Mouse (Mus musculus): Measurements from ENCODE around the gene Tnfaip8l1.
A peak's percentile ranks its signal among the peaks of the same experiment; 100 is the strongest.

The Tnfaip8l1 gene

GRCm38 (mm10) chr17:56137839-56138613, 24.3 kb upstream of the Tnfaip8l1 start:
- no peak for DNase-seq (ENCODE audit: low read depth, low spot score)

GRCm38 (mm10) chr17:56139355-56139754, 22.9 kb upstream of the Tnfaip8l1 start:
- no peak for DNase-seq (ENCODE audit: low read depth, low spot score)

- peak; percentile 73 for DNase-seq (ENCODE audit: low read depth, low spot score)
Measured at GRCm38 (mm10) chr17:56139858-56140595, 22.2 kb upstream of the Tnfaip8l1 start, which contains the start of gene Sema6b. Gene Sema6b (minus strand): TSS chr17:56140343.

GRCm38 (mm10) chr17:56141702-56142605, 20.3 kb upstream of the Tnfaip8l1 start:
- DNase-seq (ENCODE audit: low read depth, low spot score), result peak; percentile 48

GRCm38 (mm10) chr17:56144546-56144945, 17.7 kb upstream of the Tnfaip8l1 start:
- no peak for DNase-seq (ENCODE audit: low read depth, low spot score)

- DNase-seq (ENCODE audit: low read depth, low spot score), result no peak
Measured at GRCm38 (mm10) chr17:56146131-56146530, 16.1 kb upstream of the Tnfaip8l1 start.

GRCm38 (mm10) chr17:56147420-56147819, 14.9 kb upstream of the Tnfaip8l1 start:
- DNase-seq (ENCODE audit: low read depth, low spot score), result peak; percentile 71

GRCm38 (mm10) chr17:56148280-56148679, 14.0 kb upstream of the Tnfaip8l1 start:
- DNase-seq (ENCODE audit: low read depth, low spot score), result peak; percentile 81

- no peak for DNase-seq (ENCODE audit: low read depth, low spot score)
Measured at GRCm38 (mm10) chr17:56148790-56149618, 13.3 kb upstream of the Tnfaip8l1 start.

GRCm38 (mm10) chr17:56149897-56150296, 12.4 kb upstream of the Tnfaip8l1 start:
- no peak for DNase-seq (ENCODE audit: low read depth, low spot score)

- DNase-seq (ENCODE audit: low read depth, low spot score), result no peak
Measured at GRCm38 (mm10) chr17:56153643-56154042, 8.6 kb upstream of the Tnfaip8l1 start.

GRCm38 (mm10) chr17:56159729-56160128, 2.5 kb upstream of the Tnfaip8l1 start:
- peak; percentile 61 for DNase-seq (ENCODE audit: low read depth, low spot score)

- DNase-seq (ENCODE audit: low read depth, low spot score), result no peak
Measured at GRCm38 (mm10) chr17:56163523-56164102, 1.3 kb downstream of the Tnfaip8l1 start.

GRCm38 (mm10) chr17:56164510-56164909, 2.2 kb downstream of the Tnfaip8l1 start:
- DNase-seq (ENCODE audit: low read depth, low spot score), result no peak

- DNase-seq (ENCODE audit: low read depth, low spot score), result no peak
Measured at GRCm38 (mm10) chr17:56165671-56166070, 3.4 kb downstream of the Tnfaip8l1 start.

- DNase-seq (ENCODE audit: low read depth, low spot score), result no peak
Measured at GRCm38 (mm10) chr17:56169830-56170229, 7.6 kb downstream of the Tnfaip8l1 start.

- DNase-seq (ENCODE audit: low read depth, low spot score), result no peak
Measured at GRCm38 (mm10) chr17:56170636-56171035, 8.4 kb downstream of the Tnfaip8l1 start.

- no peak for DNase-seq (ENCODE audit: low read depth, low spot score)
Measured at GRCm38 (mm10) chr17:56171456-56171855, 9.2 kb downstream of the Tnfaip8l1 start.

- DNase-seq (ENCODE audit: low read depth, low spot score), result no peak
Measured at GRCm38 (mm10) chr17:56171881-56172280, 9.6 kb downstream of the Tnfaip8l1 start.

GRCm38 (mm10) chr17:56173401-56174046, 11.2 kb downstream of the Tnfaip8l1 start:
- no peak for DNase-seq (ENCODE audit: low read depth, low spot score)

Data from A20 (cell line).